Mouse (Mus musculus): ENCODE results near the gene Mdga1.

Mdga1 gene

DNA sequence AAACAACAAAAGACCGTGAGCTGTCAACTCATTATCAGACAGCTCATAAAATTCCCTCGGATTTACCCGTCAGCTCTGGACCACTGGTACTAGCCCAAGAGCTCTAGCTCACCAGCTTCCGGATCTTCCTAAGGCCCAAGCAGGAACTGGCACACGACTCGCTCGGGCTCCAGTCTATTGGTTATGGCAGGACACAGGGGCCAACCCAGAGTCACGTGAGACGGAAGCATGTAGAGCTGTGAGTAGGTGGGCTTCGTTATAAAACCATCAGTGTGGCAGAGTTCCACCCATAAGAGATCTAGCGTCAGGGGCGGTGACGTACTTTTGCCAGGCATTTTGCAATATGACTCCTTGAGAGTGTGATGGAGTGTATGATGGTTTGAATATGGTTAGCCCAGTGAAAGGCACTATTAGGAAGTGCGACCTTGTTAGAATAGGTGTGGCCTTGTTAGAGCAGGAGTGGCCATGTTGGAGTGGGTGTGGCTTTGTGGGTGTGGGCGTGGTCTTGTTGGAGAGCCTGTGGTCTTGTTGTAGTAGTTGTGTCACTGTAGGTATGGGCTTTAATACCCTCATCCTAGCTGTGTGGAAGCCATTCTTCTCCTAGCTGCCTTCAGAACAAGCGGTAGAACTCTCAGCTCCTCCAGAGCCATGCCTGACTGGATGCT, 56.5 kb downstream of the Mdga1 start:
- Histone ChIP-seq H3K4me3 (replicated peaks; ENCODE audit: low read length) (peak overlapping the region; percentile 60), H3K27me3 (ENCODE audit: insufficient read depth, low read length) (no peaks in the 10 kb centered on the region), H3K9me3 (ENCODE audit: low read length) (no peaks in the 10 kb centered on the region), H3K36me3 (ENCODE audit: insufficient read depth, low read length) (no peaks in the 10 kb centered on the region), H3K4me1 (replicated peaks; ENCODE audit: low read depth, low read length) (peaks cover 15% of the 10 kb centered on the region)
- TF ChIP-seq POU5F1 (IDR thresholded peaks at IDR 0.05; ENCODE audit: borderline replicate concordance, low read length) (no peak), CTCF (conservative IDR thresholded peaks at IDR 0.05; ENCODE audit: low read length) (no peak), NANOG (IDR thresholded peaks at IDR 0.05; ENCODE audit: borderline replicate concordance, low read length) (no peak)

DNA sequence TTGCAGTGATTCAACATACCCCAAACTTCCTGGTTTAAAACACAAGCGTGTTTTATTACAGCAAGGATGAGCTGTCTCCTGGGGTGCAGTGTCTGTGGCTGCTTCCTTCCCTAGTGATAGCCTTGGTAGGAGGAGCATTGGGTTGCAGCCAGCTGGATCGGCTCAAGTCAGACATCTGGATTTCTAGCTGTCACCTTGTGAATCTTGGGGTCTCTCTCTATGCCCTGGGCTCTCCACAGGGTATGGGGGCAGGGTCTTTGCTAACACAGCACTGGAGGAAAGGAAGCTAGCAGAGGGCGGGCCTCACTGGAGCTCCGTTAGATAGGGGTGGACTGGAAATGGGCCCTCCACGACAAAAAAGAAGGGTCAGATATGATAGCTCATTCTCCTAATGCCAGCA, 57.2 kb downstream of the Mdga1 start:
- H3K36me3 ChIP-seq (ENCODE audit: insufficient read depth, low read length), result no peaks in the 10 kb centered on the region
- no peak for TF ChIP-seq POU5F1 (IDR thresholded peaks at IDR 0.05; ENCODE audit: borderline replicate concordance, low read length)
- H3K4me1 ChIP-seq (replicated peaks; ENCODE audit: low read depth, low read length), result peaks cover 15% of the 10 kb centered on the region
- H3K9me3 ChIP-seq (ENCODE audit: low read length), result no peaks in the 10 kb centered on the region
- no peaks in the 10 kb centered on the region for H3K27me3 ChIP-seq (ENCODE audit: insufficient read depth, low read length)
- H3K4me3 ChIP-seq (replicated peaks; ENCODE audit: low read length), result no peak overlapping the region

DNA sequence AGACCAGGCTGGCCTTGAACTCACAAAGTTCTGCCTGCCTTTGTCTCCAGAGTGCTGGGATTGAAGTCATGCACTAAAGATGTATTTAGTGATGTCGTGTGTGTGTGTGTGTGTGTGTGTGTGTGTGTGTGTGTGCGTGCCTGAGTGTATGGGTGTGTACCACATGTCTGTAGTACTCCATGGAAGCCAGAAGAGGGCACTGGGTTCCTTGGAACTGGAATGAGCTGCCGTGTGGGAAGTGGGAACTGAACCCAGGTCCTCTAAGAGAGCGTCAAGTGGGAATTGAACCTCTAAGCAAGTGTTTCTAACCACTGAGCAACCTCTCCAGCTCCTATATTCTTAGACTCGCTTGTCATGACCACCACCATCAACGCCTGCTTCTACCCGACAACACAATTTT, 60.9 kb downstream of the Mdga1 start:
- TF ChIP-seq POU5F1 (IDR thresholded peaks at IDR 0.05; ENCODE audit: borderline replicate concordance, low read length) (no peak), NANOG (IDR thresholded peaks at IDR 0.05; ENCODE audit: borderline replicate concordance, low read length) (no peak), CTCF (conservative IDR thresholded peaks at IDR 0.05; ENCODE audit: low read length) (peak; percentile 19)
- H3K4me3 ChIP-seq (replicated peaks; ENCODE audit: low read length), result no peak overlapping the region
- H3K9me3 ChIP-seq (ENCODE audit: low read length), result no peaks in the 10 kb centered on the region
- peaks cover 24% of the 10 kb centered on the region for H3K4me1 ChIP-seq (replicated peaks; ENCODE audit: low read depth, low read length)
- H3K36me3 ChIP-seq (ENCODE audit: insufficient read depth, low read length), result no peaks in the 10 kb centered on the region
- no peaks in the 10 kb centered on the region for H3K27me3 ChIP-seq (ENCODE audit: insufficient read depth, low read length)

DNA sequence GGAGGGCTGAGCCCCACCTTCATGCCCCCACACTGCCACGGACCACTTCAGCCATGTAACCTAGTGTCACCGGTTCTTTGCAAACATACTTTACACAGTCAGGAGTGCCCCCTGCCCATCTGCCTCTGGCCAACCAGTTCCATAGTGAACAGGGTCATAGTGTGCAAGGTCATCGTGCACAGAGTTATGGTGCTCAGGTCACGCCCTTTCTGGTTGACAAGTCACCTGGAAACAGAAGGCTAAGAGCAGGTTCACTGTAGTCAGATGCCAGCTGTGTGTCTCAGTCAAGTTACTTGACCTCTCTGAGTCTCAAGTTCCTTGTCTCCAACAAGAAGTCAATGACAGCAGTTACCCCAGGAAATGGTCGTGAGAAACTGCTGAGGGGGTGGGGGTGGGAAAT, 65.2 kb downstream of the Mdga1 start:
- TF ChIP-seq NANOG (IDR thresholded peaks at IDR 0.05; ENCODE audit: borderline replicate concordance, low read length), result no peak
- no peak for TF ChIP-seq POU5F1 (IDR thresholded peaks at IDR 0.05; ENCODE audit: borderline replicate concordance, low read length)
- no peak for TF ChIP-seq CTCF (conservative IDR thresholded peaks at IDR 0.05; ENCODE audit: low read length)
- no peaks in the 10 kb centered on the region for H3K9me3 ChIP-seq (ENCODE audit: low read length)
- H3K4me1 ChIP-seq (replicated peaks; ENCODE audit: low read depth, low read length), result peaks cover 12% of the 10 kb centered on the region
- H3K27me3 ChIP-seq (ENCODE audit: insufficient read depth, low read length), result no peaks in the 10 kb centered on the region
- no peak overlapping the region for H3K4me3 ChIP-seq (replicated peaks; ENCODE audit: low read length)
- H3K36me3 ChIP-seq (ENCODE audit: insufficient read depth, low read length), result no peaks in the 10 kb centered on the region

DNA sequence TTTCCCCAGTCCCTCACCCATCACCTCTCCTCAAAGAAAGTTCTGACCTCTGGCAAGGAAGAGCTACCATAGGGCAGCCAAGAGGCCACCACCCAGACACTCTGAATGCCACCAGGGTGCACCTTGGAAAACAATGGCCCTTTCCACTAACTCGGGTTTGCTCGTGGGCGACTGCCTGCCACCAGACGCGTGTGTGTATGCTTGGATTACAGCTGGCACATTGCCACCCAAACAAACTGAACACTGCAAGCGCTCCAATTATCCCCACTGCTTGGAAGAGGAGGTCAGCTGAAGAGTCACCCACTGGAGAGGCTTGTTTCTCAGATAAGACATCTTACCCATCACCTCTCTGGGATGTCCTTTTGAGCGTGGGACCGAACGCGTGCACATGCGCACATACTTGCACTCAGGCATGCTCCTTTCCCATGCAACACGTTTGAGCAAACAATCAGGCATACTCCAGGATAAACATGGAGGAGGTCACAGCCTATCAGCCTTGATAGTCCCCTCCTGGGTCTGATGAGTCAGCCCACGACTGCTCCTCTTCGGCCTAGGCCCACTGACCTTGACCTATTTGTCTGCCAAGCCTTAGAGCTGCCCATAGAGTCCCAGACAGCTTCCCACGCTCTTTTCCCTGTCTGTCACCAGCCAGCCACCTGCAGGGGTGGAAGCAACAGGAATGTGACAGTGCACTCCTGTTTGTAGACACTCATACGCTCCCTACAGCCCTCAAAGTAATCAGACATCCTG, 67.3 kb downstream of the Mdga1 start:
- Histone ChIP-seq H3K4me3 (replicated peaks; ENCODE audit: low read length) (no peak overlapping the region), H3K27me3 (ENCODE audit: insufficient read depth, low read length) (no peaks in the 10 kb centered on the region), H3K4me1 (replicated peaks; ENCODE audit: low read depth, low read length) (peaks cover 14% of the 10 kb centered on the region), H3K9me3 (ENCODE audit: low read length) (no peaks in the 10 kb centered on the region), H3K36me3 (ENCODE audit: insufficient read depth, low read length) (no peaks in the 10 kb centered on the region)
- TF ChIP-seq NANOG (IDR thresholded peaks at IDR 0.05; ENCODE audit: borderline replicate concordance, low read length) (no peak), CTCF (conservative IDR thresholded peaks at IDR 0.05; ENCODE audit: low read length) (no peak), POU5F1 (IDR thresholded peaks at IDR 0.05; ENCODE audit: borderline replicate concordance, low read length) (no peak)

DNA sequence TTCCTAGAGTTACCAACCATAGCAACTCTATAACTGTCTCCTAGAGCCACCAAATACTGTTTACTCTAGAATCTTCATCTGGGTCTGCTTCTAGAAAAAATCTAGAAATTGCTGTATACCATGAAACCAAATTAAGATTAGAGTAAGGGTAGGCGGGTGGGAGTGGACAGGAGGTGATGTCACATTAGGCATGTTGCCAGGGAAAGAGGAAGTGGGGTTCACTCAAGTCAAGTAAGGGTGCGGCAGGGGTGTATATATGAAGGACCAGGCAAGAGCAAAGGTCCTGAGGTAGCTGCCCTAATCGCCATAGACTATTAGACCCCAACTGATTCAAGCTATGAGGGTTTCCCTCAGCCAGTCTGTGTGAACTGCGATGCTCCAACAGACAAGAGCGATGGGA, 69.6 kb downstream of the Mdga1 start:
- Histone ChIP-seq H3K4me3 (replicated peaks; ENCODE audit: low read length) (no peak overlapping the region), H3K36me3 (ENCODE audit: insufficient read depth, low read length) (no peaks in the 10 kb centered on the region), H3K4me1 (replicated peaks; ENCODE audit: low read depth, low read length) (peaks cover 21% of the 10 kb centered on the region), H3K27me3 (ENCODE audit: insufficient read depth, low read length) (no peaks in the 10 kb centered on the region), H3K9me3 (ENCODE audit: low read length) (no peaks in the 10 kb centered on the region)
- TF ChIP-seq CTCF (conservative IDR thresholded peaks at IDR 0.05; ENCODE audit: low read length), result no peak
- no peak for TF ChIP-seq NANOG (IDR thresholded peaks at IDR 0.05; ENCODE audit: borderline replicate concordance, low read length)
- no peak for TF ChIP-seq POU5F1 (IDR thresholded peaks at IDR 0.05; ENCODE audit: borderline replicate concordance, low read length)

DNA sequence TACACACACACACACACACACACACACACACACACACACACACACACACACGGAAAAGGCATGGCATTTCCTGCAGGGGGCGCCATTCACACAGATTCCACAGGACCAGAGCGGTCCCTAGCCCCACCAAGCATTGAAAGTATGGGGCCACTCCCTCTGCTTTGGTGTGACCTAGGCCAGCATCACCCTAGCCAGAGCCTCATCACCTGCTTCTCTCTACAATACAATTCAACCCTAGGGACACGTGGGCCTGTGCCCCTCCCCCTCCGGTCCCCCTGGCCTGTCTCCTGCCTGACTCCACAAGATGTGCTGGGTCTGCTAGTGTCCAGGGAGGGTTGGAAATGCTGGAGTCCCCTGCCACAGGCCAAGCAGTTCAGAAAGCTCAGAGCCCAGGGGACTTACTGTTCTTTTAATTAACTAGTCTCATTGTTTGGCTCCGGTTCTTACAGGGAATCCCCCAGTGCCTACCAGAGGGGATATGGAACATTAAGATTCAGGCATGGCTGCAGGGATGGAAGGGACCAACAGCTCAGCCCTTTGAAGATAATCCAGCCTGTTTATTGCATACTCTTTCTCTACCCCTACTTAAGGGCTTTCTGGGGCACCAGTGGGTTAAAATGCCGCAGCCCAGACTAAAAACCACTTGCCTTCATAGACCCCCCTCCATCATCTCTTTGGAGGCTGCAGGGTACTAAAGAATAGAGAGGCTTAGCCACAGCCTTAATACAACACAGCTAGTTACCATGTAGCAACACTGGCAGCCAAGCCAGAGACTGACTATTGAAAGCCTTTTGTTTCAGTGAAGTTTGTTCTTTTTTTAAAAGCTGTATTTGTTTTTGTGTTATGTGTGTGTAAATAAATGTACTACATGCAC, 73.5 kb downstream of the Mdga1 start:
- Histone ChIP-seq H3K9me3 (ENCODE audit: low read length) (no peaks in the 10 kb centered on the region), H3K27me3 (ENCODE audit: insufficient read depth, low read length) (peaks cover 24% of the 10 kb centered on the region), H3K4me1 (replicated peaks; ENCODE audit: low read depth, low read length) (peaks cover 8% of the 10 kb centered on the region), H3K36me3 (ENCODE audit: insufficient read depth, low read length) (no peaks in the 10 kb centered on the region), H3K4me3 (replicated peaks; ENCODE audit: low read length) (no peak overlapping the region)
- TF ChIP-seq CTCF (conservative IDR thresholded peaks at IDR 0.05; ENCODE audit: low read length) (peak; percentile 58), POU5F1 (IDR thresholded peaks at IDR 0.05; ENCODE audit: borderline replicate concordance, low read length) (no peak)

DNA sequence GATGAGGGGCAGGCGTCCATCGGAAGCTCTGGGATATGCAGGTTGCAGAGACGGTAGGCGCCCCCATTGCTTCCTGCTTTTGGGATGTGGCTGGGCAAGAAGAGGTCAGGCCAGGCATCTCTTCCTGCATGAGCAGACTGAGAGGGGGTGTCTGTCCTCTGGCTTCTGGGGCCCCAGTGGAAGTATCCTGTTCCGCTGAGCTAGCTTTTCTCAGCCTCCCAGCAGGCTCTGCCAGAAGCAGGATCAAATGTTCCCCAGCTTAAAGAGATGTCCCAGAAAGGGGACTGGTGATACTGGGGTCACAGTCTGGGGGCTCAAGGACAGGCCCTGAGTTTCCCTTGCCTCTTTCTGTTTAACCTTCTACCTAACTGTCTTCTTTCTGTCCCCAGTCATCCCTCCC, 74.3 kb downstream of the Mdga1 start:
- Histone ChIP-seq H3K4me3 (replicated peaks; ENCODE audit: low read length) (no peak overlapping the region), H3K36me3 (ENCODE audit: insufficient read depth, low read length) (no peaks in the 10 kb centered on the region), H3K4me1 (replicated peaks; ENCODE audit: low read depth, low read length) (peaks cover 8% of the 10 kb centered on the region), H3K9me3 (ENCODE audit: low read length) (no peaks in the 10 kb centered on the region), H3K27me3 (ENCODE audit: insufficient read depth, low read length) (peaks cover 33% of the 10 kb centered on the region)
- TF ChIP-seq NANOG (IDR thresholded peaks at IDR 0.05; ENCODE audit: borderline replicate concordance, low read length) (no peak), CTCF (conservative IDR thresholded peaks at IDR 0.05; ENCODE audit: low read length) (no peak), POU5F1 (IDR thresholded peaks at IDR 0.05; ENCODE audit: borderline replicate concordance, low read length) (no peak)
